Mouse (Mus musculus) hindlimb bud, embryonic 11.5 days (tissue): Measurements from ENCODE around the gene Tpsab1.

ENCODE experiments used
- DNase-seq: peaks from one replicate; pipeline ENCODE4 v3.0.0-alpha.2; 2012; ENCODE audit warnings: low read depth, low spot score; ENCODE audit errors: extremely low spot score

Tpsab1 gene

GRCm38 (mm10) chr17:25345462-25345861 is at the start of gene Tpsab1:
TSS of gene Tpsab1 (minus strand) at chr17:25345562.
- no peak for DNase-seq

GRCm38 (mm10) chr17:25394526-25394925 is 49.2 kb upstream of the Tpsab1 start:
- no peak for DNase-seq

GRCm38 (mm10) chr17:25374011-25374410 is 28.6 kb upstream of the Tpsab1 start:
- DNase-seq, result no peak

- DNase-seq, result no peak
Observed at GRCm38 (mm10) chr17:25372491-25372890, 27.1 kb upstream of the Tpsab1 start.

GRCm38 (mm10) chr17:25368973-25369372 is 23.6 kb upstream of the Tpsab1 start, which contains the start of gene Tpsg1:
TSS of gene Tpsg1 (plus strand) at chr17:25369273.
- DNase-seq, result no peak

GRCm38 (mm10) chr17:25366005-25366404 is 20.6 kb upstream of the Tpsab1 start, which contains the start of gene Tpsb2:
TSS of gene Tpsb2 (plus strand) at chr17:25366305.
- no peak for DNase-seq

GRCm38 (mm10) chr17:25363726-25364125 is 18.4 kb upstream of the Tpsab1 start:
- DNase-seq, result no peak

- DNase-seq, result no peak
Observed at GRCm38 (mm10) chr17:25361291-25361690, 15.9 kb upstream of the Tpsab1 start.

GRCm38 (mm10) chr17:25341490-25341889 is 3.9 kb downstream of the Tpsab1 start:
- no peak for DNase-seq

GRCm38 (mm10) chr17:25340003-25340402 is 5.4 kb downstream of the Tpsab1 start:
- no peak for DNase-seq

- DNase-seq, result no peak
Observed at GRCm38 (mm10) chr17:25338218-25338617, 7.1 kb downstream of the Tpsab1 start.

GRCm38 (mm10) chr17:25333943-25334342 is 11.4 kb downstream of the Tpsab1 start:
- DNase-seq, result peak; percentile 57

GRCm38 (mm10) chr17:25332321-25332720 is 13.0 kb downstream of the Tpsab1 start:
- DNase-seq, result no peak

- no peak for DNase-seq
Observed at GRCm38 (mm10) chr17:25322930-25323329, 22.4 kb downstream of the Tpsab1 start.

- no peak for DNase-seq
Observed at GRCm38 (mm10) chr17:25320819-25321218, 24.5 kb downstream of the Tpsab1 start.

GRCm38 (mm10) chr17:25318354-25318753 is 27.0 kb downstream of the Tpsab1 start, which contains the start of gene Prss29:
TSS of gene Prss29 (plus strand) at chr17:25318654.
- DNase-seq, result no peak

GRCm38 (mm10) chr17:25308346-25308745 is 37.0 kb downstream of the Tpsab1 start, which contains the start of gene Prss28:
TSS of gene Prss28 (plus strand) at chr17:25308646.
- DNase-seq, result no peak

GRCm38 (mm10) chr17:25298094-25298493 is 47.3 kb downstream of the Tpsab1 start, which contains the start of gene Prss34:
TSS of gene Prss34 (plus strand) at chr17:25298394.
- DNase-seq, result no peak

GRCm38 (mm10) chr17:25294111-25294510 is 51.3 kb downstream of the Tpsab1 start:
- no peak for DNase-seq

GRCm38 (mm10) chr17:25293495-25293894 is 51.9 kb downstream of the Tpsab1 start:
- DNase-seq, result no peak
